Mouse (Mus musculus): Measurements from ENCODE around the gene Slc38a8.

GRCm38 (mm10) chr8:119434569-119434968, 66.9 kb downstream of the Slc38a8 start:
- TF ChIP-seq POLR2A (IDR thresholded peaks at IDR 0.05; ENCODE audit: low read depth, low read length) (no peak), CTCF (conservative IDR thresholded peaks at IDR 0.05; ENCODE audit: insufficient read depth, insufficient read length, low read depth, low read length) (no peak)
